Mouse (Mus musculus) liver (tissue): ENCODE measurements at regions not wholly inside any gene's neighbourhood (a gene's known extent, or its start where the extent isn't known, plus 50 kb on each side); places are given as distances from the start of the nearest gene placed in this dataset.
"Not testable (repeated sequence)": the region's sequence is repeated elsewhere in the genome, so short reads cannot be mapped to it uniquely, and the experiment has no call there.

Source experiments
- DNase-seq: peaks from one replicate; pipeline ENCODE4 v3.0.0-alpha.2; 2020; ENCODE audit warnings: mixed read lengths

GRCm38 (mm10) chr13:70012123-70012522 is 209.9 kb downstream of the Med10 start:
- no peak for DNase-seq

GRCm38 (mm10) chr13:70015183-70015582 is 213.0 kb downstream of the Med10 start:
- DNase-seq, result no peak

DNA sequence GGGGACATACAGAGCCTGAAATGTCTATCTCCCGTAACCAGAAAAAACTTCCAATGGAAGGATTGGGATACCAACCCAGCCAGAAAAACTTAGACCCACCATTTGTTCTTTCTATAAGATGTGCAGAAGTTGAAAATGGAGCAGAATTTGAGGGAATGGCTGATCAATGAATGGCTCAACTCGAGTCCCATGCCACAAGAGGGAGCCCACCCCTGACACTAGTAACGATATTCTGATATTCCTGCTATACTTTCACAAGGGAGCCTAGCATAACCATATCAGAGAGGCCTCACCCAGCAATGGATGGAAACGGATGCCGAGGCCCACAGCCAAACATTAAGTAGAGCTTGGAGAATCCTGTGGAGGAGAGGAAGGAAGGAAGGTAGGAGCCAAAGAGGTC is 215.3 kb downstream of the Med10 start:
- DNase-seq, result no peak

DNA sequence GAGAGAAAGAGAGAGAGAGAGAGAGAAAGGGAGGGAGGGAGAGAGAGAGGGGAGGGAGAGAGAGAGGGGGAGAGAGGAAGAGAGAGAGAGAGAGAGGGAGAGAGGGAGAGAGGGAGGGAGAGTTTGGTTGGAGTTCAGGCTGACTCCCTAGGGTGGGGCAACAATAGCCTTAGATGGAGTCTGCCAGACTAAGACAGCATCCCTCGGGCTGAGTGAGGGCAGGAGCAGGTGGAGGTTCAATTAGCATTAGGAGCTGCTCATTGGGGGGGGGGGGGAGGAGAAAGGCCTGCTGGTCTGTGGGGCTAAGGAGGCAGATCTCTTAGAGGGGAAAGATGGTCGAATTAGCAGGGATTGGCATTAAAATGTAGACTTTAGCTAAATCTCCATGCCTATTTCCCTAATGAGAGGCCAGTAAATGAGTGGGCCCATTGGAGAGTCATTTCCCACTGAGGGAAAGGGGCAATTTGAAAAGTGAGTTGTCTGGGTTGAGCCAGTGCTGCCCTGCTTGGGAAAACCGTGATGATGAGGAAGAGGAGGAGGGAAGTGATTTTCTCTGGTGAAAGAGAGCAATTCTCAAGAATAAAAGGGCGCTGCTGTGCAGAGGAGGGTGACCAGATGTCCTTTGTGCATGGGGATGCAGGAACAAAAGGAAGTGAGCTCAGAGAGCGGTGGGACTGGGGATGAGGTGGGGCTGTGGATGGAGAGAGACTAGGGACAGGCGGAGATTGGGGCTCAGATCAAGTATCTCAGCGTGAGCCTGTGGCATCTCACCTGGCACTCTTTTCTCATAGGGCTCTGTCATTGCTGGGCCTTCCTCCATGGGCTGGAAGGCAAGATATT is 218.0 kb downstream of the Med10 start:
- DNase-seq, result no peak

DNA sequence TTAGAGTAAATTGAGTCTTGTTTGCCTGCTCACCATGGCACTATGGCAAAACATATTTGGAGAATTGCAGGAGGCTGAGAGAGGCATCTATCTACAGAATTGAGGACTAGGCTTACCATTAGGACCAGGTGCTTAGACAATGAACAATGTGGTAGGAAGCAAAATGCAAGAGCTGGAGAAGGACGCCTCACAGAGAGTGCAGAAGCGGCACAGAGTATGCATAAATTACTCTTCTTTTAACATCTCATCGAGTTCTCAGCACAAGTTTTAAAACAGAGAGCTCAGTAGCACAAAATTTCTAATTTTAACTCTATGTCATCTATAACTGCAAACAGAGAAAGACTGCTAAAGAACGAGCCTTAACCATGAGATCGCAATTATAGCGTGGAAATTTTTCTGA is 231.1 kb downstream of the Med10 start:
- no peak for DNase-seq

- no peak for DNase-seq
These were observed 231.6 kb downstream of the Med10 start for GRCm38 (mm10) chr13:70033763-70034162.

- DNase-seq, result no peak
These were observed 235.9 kb downstream of the Med10 start for GRCm38 (mm10) chr13:70037985-70038667.

DNA sequence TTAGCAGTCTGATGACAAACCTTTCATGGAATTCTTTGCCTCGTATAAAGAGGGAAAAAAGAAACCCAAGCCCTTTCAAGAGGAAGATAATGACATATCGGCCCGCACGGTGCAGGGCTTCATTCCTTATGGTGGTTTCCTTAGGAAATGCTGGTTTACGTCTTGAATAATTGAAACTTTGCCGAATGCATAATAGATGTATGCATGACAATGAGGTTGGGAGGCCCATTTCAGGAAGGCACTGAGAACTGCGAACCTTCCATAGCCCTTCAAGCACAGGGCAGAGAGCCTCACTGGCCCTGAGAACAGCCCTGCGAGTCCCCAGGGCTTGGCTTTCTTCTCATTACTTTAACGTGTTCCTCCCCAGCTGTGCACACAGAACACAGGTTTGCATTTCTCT is 255.7 kb downstream of the Med10 start:
- DNase-seq, result no peak

GRCm38 (mm10) chr13:70061363-70061945 is 259.3 kb downstream of the Med10 start:
- DNase-seq, result no peak

- DNase-seq, result peak; percentile 5
These were observed 271.5 kb downstream of the Med10 start for GRCm38 (mm10) chr13:70073655-70074054.

DNA sequence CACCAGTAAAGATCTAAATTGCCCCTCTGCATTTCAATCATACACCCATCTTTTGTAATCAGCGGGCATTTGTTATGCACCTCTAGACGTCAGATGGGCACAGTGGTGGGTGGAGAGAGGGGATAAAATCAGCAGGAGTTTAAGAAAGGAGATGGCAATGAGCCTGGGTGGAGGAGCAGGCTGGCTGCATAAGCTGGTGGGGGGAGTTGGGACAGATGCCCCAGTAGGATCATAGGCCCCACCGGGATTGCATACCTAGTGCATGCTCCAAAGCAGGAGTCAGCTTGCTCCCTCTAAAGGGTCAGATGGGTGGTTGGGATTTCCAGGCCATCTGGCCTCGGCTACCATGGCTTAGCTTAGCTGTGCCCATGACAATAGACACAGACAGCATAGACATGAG is 273.2 kb downstream of the Med10 start:
- DNase-seq, result no peak

DNA sequence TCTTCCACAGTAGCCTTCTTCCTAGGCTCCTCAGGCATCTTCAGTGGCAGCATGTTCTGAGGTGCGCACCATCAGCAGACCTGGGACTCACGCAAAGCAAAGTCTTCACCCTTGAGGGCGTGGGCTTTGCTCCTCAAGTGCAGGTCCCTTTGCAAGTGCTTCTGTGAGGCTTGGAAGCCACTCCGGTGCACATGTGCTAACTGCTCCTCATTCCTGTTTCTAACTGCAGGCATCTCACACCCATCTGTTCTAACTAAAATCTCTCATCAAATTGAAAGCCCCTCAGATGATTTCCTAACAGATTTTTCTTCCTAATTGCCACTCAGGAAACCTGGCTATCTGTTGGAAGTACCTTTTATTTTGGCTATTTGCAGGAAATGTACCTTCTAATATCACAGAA is 278.9 kb downstream of the Med10 start:
- no peak for DNase-seq

- DNase-seq, result no peak
These were observed 290.7 kb downstream of the Med10 start for GRCm38 (mm10) chr13:70092886-70093285.

- DNase-seq, result no peak
These were observed 291.8 kb downstream of the Med10 start for GRCm38 (mm10) chr13:70093970-70094369.

DNA sequence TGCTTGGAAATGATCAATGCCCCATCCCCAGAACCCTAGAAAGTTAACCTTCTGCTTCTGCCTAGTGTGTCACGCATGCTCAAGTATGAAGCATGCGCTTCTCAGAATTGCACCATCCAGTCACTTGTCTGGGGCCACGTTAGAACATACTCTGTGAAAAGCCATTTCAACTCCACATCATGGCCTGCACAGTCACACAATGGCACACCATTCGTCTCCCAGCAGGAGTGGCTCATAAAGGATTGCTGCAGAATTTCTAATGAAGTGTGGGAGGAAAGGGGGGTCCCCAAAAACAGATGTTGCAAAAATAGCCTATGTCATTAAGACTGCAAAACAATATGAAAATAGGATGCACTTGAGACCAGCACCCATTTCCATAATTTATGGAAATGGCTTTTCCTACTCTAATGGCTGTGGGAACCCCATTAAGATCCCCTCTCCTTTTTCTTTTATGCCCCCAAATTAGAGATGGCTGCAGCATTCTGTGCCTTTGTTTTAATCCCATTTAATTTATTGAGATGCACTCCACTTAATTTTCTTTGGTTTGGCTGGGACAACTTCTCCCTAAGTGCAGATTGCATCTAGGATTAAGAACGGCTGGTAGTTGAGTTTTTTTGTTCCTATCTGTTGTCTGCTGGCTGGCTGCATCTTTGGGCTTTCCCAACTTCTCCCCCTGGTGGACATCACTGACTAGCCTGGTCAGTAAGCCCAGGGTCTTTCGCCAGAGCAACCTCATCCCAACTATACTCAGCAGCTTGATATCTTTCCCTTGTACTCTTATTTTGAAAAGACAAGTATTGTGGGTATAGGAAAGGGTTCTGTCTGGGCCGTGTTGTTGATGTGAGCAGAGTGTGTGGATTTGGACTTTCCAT is 294.5 kb downstream of the Med10 start:
- no peak for DNase-seq

- not testable (repeated sequence) for DNase-seq
These were observed 297.9 kb downstream of the Med10 start for GRCm38 (mm10) chr13:70100091-70100490.

GRCm38 (mm10) chr13:70103021-70103420 is 300.8 kb downstream of the Med10 start:
- no peak for DNase-seq

GRCm38 (mm10) chr13:70103491-70103890 is 301.3 kb downstream of the Med10 start:
- DNase-seq, result not testable (repeated sequence)

GRCm38 (mm10) chr13:70103903-70104302 is 301.7 kb downstream of the Med10 start:
- DNase-seq, result no peak

- no peak for DNase-seq
These were observed 313.4 kb downstream of the Med10 start for GRCm38 (mm10) chr13:70115576-70115975.

- no peak for DNase-seq
These were observed 322.8 kb downstream of the Med10 start for GRCm38 (mm10) chr13:70124860-70125545.

GRCm38 (mm10) chr13:70127310-70127709 is 325.1 kb downstream of the Med10 start:
- DNase-seq, result no peak
